Mouse (Mus musculus) stomach, embryonic 14.5 days (tissue): Measurements from ENCODE around the gene Hrh3. TPM values are rescaled to one million over a fixed set of nuclear protein-coding genes. Genes with fewer than 3 reads are reported as not detected.
A peak's percentile ranks its signal among the peaks of the same experiment; 100 is the strongest.

Experiments
- ATAC-seq: fragments of 200-750 bp; cut with Nextera tagmentation; 2 replicates; pipeline ENCODE4 v1.8.0; 2017; ENCODE audit warnings: low read depth, moderate TSS enrichment; ENCODE audit not compliant: insufficient number of reproducible peaks, insufficient read depth, low FRiP score
- H3K27ac ChIP-seq: fragments of 300-500 bp; sonication (generic); 2 replicates; pipeline ENCODE4 v1.5.1; 2014; ENCODE audit warnings: mild to moderate bottlenecking, low read length, moderate library complexity, mixed read lengths
- H3K27me3 ChIP-seq: fragments of 300-500 bp; sonication (generic); 2 replicates; pipeline ENCODE4 v1.6.1; 2014; ENCODE audit warnings: low read length, control low read depth, mixed read lengths; ENCODE audit not compliant: control insufficient read depth, insufficient read depth
- H3K36me3 ChIP-seq: fragments of 300-500 bp; sonication (generic); 2 replicates; pipeline ENCODE4 v1.6.1; 2014; ENCODE audit warnings: mild to moderate bottlenecking, control low read depth, low read length, moderate library complexity, mixed read lengths; ENCODE audit not compliant: control insufficient read depth, insufficient read depth
- H3K4me1 ChIP-seq: fragments of 300-500 bp; sonication (generic); 2 replicates; pipeline ENCODE4 v1.6.1; 2014; ENCODE audit warnings: low read length, control low read depth, mixed read lengths; ENCODE audit not compliant: control insufficient read depth, insufficient read depth
- H3K4me2 ChIP-seq: fragments of 300-500 bp; sonication (generic); replicated peaks from 2 replicates; pipeline ENCODE4 v1.6.1; 2014; ENCODE audit warnings: low read depth, low read length, control low read depth
- H3K4me3 ChIP-seq: fragments of 300-500 bp; sonication (generic); 2 replicates; pipeline ENCODE4 v1.5.1; 2014; ENCODE audit warnings: low read depth, low read length, control low read depth
- H3K9ac ChIP-seq: fragments of 300-500 bp; sonication (generic); replicated peaks from 2 replicates; pipeline ENCODE4 v1.6.1; 2014; ENCODE audit warnings: low read depth, mild to moderate bottlenecking, control low read depth, low read length, moderate library complexity, mixed read lengths
- H3K9me3 ChIP-seq: fragments of 300-500 bp; sonication (generic); 2 replicates; pipeline ENCODE4 v1.6.1; 2016; ENCODE audit warnings: low read depth, low read length, control low read depth; ENCODE audit not compliant: control insufficient read depth
- WGBS: fragments of 180-500 bp; shearing (Covaris S2); extraction: QIAGEN DNeasy Blood & Tissue Kit; methylation state at CpG from one replicate; pipeline ENCODE4 v1.1.7; 2014; 5-methylcytosine and 5-hydroxymethylcytosine counted together
- polyA plus RNA-seq: library from polyadenylated mRNA; unstranded; fragments of >200 nt; fragmentation: Nextera tagmentation; extraction: Ambion mirVana; gene quantifications from 2 replicates; pipeline ENCODE4 v1.2.1, GENCODE M21; 2014

The Hrh3 gene
- polyA plus RNA-seq, 1 experiment from 2014 or later: not detected

DNA sequence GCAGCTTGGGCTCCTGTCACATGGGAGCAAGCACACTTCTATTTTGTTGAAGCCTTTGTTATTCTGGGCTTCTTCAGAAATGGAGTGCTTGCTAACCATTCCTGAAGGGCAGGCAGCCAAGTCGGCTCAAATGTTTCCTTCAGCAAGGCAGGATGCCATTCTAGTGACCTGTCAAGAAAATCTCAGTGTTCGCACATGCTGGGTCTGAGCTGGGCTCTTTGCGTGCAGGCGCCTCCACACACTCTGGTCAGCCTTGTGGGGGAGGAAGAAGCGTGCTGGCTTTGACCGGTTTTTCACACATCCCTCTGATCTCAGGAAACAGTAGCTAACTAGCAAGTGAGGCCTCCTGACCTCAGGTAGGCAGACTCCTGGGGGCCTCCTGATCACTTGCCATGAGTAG lies 11.0 kb upstream of the Hrh3 start:
- Histone ChIP-seq H3K36me3 (no peaks in the 10 kb centered on the region), H3K27ac (0 out of 2 replicates have a peak overlapping the region, but pooled peaks have one; percentile 15), H3K4me1 (peaks cover 23% of the 10 kb centered on the region), H3K27me3 (no peaks in the 10 kb centered on the region), H3K4me2 (no peak overlapping the region), H3K9ac (no peak overlapping the region), H3K9me3 (no peaks in the 10 kb centered on the region), H3K4me3 (no peak overlapping the region)
- ATAC-seq: no peak
- WGBS: 22% methylated on average over 6 of the region's 6 CpGs

DNA sequence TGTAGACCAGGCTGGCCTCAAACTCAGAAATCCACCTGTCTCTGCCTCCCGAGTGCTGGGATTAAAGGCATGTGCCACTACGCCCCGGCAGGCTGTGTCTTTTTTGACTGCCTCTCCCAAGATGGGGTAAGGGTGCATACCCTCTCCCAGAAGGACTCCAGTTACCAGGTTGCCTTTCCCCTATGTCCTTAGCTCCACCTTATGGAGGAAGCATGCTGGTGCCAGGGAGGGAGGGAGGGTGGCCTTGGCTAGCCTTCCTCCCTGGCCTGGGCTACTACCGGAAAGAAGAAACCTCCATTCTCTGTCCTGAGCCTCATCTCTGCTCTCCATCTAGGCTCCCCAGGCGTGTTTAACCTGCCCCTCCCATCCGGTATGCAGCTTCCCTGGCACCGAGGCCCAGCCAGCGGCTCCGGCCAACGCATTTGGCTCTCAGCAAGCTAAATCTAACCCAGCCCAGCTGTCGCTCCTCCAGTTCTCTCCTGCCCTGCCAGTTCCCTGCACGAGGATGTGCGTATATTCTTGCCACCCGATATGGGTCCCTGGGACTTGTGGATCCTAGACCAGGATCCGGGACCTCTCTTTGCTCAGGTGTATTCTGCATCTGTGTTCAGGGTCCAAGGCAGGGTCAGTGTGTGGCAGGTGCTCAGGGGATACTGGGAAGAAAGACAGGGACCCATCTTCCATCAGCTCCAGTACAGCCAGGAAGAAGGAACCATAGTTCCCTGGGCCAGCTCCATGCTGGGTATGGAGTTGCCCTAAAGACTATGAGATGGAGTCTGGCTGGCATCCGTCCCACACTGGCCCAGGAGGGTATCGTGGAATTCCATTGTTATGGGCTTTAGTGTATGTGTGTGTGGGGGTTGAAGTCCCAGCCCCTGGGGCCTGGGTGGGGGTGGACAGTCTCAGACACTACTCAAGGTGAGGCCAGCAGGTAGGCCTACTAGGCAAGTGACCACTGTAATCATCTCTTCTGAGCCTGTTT lies 9.9 kb upstream of the Hrh3 start:
- H3K27ac ChIP-seq: no peak overlapping the region
- no peaks in the 10 kb centered on the region for H3K9me3 ChIP-seq
- no peak for ATAC-seq
- WGBS: 52% methylated on average over 17 of the region's 17 CpGs
- H3K4me1 ChIP-seq: peaks cover 19% of the 10 kb centered on the region
- no peak overlapping the region for H3K9ac ChIP-seq
- H3K36me3 ChIP-seq: no peaks in the 10 kb centered on the region
- no peaks in the 10 kb centered on the region for H3K27me3 ChIP-seq
- no peak overlapping the region for H3K4me3 ChIP-seq
- H3K4me2 ChIP-seq: no peak overlapping the region

DNA sequence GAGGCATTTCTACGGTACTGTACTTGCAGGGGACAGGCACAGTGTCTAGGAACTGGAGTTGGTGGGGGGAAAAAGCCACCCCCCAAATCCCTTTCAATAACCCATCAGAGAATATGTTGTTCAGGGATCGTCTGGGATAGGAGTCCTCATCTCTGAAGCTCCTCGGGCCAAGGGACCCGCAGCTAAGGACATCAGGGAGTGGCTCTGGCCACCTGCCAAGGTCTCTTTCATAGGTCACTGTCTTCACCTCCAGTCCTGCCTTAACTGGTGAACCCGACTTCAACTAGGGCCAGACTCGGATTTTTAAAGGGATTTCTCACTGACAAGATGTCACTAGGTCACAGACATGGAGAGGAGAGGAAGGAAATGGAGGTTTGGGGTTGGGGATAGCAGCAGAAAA lies 4.0 kb upstream of the Hrh3 start:
- WGBS: 55% methylated on average over 6 of the region's 6 CpGs
- Histone ChIP-seq H3K4me3 (no peak overlapping the region), H3K27me3 (peaks cover 19% of the 10 kb centered on the region), H3K4me1 (peaks cover 8% of the 10 kb centered on the region), H3K36me3 (no peaks in the 10 kb centered on the region), H3K9ac (no peak overlapping the region), H3K4me2 (no peak overlapping the region), H3K9me3 (no peaks in the 10 kb centered on the region), H3K27ac (no peak overlapping the region)
- no peak for ATAC-seq

DNA sequence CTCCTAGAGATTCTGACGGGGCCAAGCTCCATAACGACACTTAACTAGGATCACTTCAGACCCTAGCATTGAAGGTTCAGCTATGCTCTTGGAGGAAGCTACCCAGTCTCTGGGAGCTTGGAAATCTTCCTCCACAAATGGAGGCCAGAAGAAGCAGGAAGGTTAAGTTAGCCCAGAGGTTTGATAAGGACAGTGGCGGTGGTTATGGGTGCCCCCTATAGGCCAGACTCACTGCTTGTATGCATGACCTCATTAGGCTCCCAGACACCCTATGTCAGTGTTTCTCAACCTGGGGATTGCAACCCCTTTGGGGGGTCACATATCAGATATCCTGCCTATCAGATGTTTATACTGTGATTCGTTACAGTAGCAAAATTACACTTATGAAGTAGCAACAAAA lies 2.8 kb upstream of the Hrh3 start:
- WGBS: 56% methylated on average over 4 of the region's 4 CpGs
- ATAC-seq: no peak
- Histone ChIP-seq H3K4me3 (no peak overlapping the region), H3K4me2 (no peak overlapping the region), H3K9me3 (no peaks in the 10 kb centered on the region), H3K27me3 (peaks cover 29% of the 10 kb centered on the region), H3K9ac (no peak overlapping the region), H3K27ac (no peak overlapping the region), H3K4me1 (peaks cover 12% of the 10 kb centered on the region), H3K36me3 (no peaks in the 10 kb centered on the region)

DNA sequence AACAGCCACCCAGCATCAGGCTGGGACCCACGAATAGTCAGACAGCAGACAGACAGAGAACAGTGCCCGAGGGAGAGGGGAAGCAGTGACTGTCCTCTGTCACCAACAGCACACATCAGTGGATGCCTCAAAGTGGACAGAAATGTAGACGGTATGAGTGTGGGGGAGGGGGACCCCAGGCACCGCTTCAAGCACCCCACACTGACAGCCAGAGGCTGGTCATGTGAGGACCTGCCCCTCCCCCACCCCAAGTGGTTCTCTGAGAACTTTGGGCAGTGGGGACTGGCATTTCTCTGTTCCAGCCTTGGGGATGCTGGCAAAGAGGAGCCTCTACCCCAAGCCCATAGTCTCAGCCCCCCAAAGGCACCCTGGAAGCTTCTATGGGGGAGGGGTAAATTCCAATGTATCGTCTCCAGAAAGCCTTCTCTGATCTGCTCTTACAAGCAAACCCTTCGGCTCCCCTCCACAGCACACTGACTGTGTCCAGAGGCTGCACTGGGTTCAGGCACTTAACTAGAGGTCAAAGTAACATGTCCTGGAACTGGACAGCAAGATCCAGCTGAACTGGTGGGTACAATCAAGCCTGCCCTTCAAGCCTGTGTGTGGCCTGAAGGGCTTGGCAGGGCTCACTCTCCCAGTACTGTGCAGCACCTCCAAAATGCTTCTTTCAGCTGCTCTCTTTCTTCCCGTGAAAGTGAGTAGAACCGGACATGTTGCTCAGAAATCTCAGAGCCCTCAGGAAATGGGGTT lies 1.3 kb upstream of the Hrh3 start:
- no peak for ATAC-seq
- no peak overlapping the region for H3K4me2 ChIP-seq
- peaks cover 43% of the 10 kb centered on the region for H3K27me3 ChIP-seq
- no peaks in the 10 kb centered on the region for H3K36me3 ChIP-seq
- no peak overlapping the region for H3K9ac ChIP-seq
- 38% methylated on average over 8 of the region's 8 CpGs for WGBS
- H3K4me3 ChIP-seq: no peak overlapping the region
- H3K4me1 ChIP-seq: peaks cover 12% of the 10 kb centered on the region
- H3K27ac ChIP-seq: no peak overlapping the region
- H3K9me3 ChIP-seq: no peaks in the 10 kb centered on the region

DNA sequence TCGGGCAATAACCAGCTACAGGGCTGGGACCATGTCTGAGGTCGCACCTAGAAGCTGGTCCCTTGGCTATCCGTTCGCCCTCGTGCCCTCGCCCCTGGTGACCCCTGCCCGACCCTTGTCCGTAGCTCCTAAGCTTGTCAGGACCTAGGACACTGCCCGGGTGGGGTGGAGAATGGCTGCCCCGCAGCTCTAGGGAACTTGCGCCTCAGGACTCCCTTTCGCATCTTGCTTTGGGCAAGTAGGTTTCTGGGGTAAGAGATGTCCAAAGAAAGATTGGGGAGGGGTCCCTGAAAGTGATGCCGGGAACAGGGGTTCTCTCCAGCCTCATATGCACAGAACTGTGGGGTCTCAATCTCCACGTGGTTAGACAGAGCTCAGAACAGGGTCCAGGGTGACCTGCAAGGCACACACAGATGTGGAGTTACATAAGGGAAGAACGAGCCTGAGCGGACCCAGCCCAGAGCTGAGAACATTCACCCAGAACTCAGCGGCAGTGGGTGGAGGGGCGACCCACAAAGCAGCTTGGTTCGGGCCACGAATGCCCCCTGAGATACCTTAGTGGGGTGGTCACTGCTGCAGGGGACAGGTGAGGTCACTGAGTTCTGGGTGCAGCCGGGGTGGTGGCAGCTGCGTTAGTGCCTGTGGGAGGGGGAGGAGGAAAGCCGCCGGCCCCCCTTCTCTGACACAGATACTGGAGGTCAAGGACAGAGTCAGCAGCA lies 530 bp upstream of the Hrh3 start:
- Histone ChIP-seq H3K27ac (no peak overlapping the region), H3K4me1 (peaks cover 12% of the 10 kb centered on the region), H3K36me3 (no peaks in the 10 kb centered on the region), H3K9me3 (no peaks in the 10 kb centered on the region), H3K27me3 (peaks cover 47% of the 10 kb centered on the region), H3K4me2 (peak overlapping the region; percentile 97), H3K9ac (no peak overlapping the region), H3K4me3 (peak overlapping the region; percentile 41)
- WGBS: 10% methylated on average over 24 of the region's 24 CpGs
- 0 out of 2 replicates have a peak, but pooled peaks have one; percentile 5 for ATAC-seq

DNA sequence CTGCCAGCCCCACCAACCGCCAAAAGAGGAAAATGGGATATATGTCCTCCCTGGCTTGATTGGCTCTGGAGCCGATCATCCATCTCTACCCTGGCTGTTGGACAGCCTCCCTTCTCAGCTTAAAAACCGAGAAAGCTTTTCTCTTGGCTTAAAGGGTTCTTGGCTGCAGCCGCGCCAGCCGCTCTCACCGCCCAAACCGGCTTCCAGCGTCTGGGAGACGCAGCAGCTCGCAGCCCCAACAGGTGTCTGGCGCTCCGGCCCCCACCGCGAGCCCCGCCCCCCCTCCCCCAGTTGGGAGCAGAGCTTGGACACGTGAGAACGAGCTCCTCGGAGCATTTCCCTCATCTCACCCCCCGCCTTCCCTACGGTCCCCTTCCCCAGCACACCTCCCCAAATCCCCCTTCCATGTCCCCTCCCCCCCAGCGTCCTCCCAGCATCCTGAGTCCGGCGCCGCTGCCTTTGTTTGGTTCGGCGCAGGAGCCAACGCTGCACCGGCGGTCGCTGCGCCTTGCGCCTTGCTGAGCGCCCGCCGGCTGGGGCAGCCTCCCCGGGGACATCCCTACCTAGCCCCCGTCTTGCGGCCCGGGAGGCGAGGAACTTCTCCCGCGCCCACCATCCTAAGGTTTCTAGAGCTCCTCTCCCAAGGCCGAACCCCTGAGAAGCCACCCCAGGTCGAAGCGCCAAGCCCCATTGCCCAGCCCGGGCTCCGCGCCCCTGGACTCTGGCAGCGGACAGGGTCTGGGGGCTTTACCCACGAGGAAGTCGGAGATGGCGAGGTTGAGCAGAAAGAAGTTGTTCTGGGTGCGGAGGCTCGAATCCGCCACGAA lies 924 bp downstream of the Hrh3 start:
- peak overlapping the region; percentile 41 for H3K4me3 ChIP-seq
- no peaks in the 10 kb centered on the region for H3K36me3 ChIP-seq
- peaks cover 12% of the 10 kb centered on the region for H3K4me1 ChIP-seq
- H3K9ac ChIP-seq: no peak overlapping the region
- H3K27me3 ChIP-seq: peaks cover 47% of the 10 kb centered on the region
- H3K9me3 ChIP-seq: no peaks in the 10 kb centered on the region
- H3K27ac ChIP-seq: no peak overlapping the region
- 2% methylated on average over 54 of the region's 57 CpGs for WGBS
- ATAC-seq: no peak
- H3K4me2 ChIP-seq: peak overlapping the region; percentile 97
